In genomic region chr2:154215191-154215590, GRCm38 (mm10) we compare ENCODE assay signal across 8 mouse cellular contexts. TPM values are rescaled to one million over a fixed set of nuclear protein-coding genes. Genes with fewer than 3 reads are reported as not detected.
DNase-seq lines count a peak whose midpoint lies in the region; ATAC-seq lines count a peak whose summit lies in the region.

No protein-coding gene starts in this region.

- peak; percentile 22 for DNase-seq in kidney, adult 11 months
- DNase-seq in adrenal gland, adult 8-10 months = peak; percentile 59
- DNase-seq in embryo, embryonic 10.5 days (ENCODE audit: low spot score) = peak; percentile 89
- DNase-seq in limb, embryonic 10.5 days (ENCODE audit: low spot score) = peak; percentile 90
- DNase-seq in ovary, postnatal 14 days (ENCODE audit: low spot score) = peak; percentile 66
- peak; percentile 12 to 77 for DNase-seq in thymus, postnatal 10 days (ENCODE audit: low spot score in 2 of 2)

- no peaks in the 10 kb centered on the region for H3K27me3 ChIP-seq in kidney, embryonic 15.5 days
- no peaks in the 10 kb centered on the region; the same call in 1 of the 2 replicates for H3K27me3 ChIP-seq in limb, embryonic 10.5 days (ENCODE audit: low read depth, poor library complexity, severe bottlenecking)

- H3K4me3 ChIP-seq in kidney, embryonic 15.5 days (replicated peaks) = no peak overlapping the region
- no peak overlapping the region for H3K4me3 ChIP-seq in limb, embryonic 10.5 days

- no peaks in the 10 kb centered on the region for H3K36me3 ChIP-seq in kidney, embryonic 15.5 days
- no peaks in the 10 kb centered on the region for H3K36me3 ChIP-seq in limb, embryonic 10.5 days

- H3K4me2 ChIP-seq in kidney, embryonic 15.5 days = no peak overlapping the region

- no peaks in the 10 kb centered on the region for H3K4me1 ChIP-seq in kidney, embryonic 15.5 days
- H3K4me1 ChIP-seq in limb, embryonic 10.5 days = peaks cover 4% of the 10 kb centered on the region; the same call in 1 of the 2 replicates

- 14% methylated on average over 5 of the region's 5 CpGs for WGBS in kidney, embryonic 15.5 days
- WGBS in limb, embryonic 10.5 days = 15% methylated on average over 5 of the region's 5 CpGs

- no peaks in the 10 kb centered on the region for H3K9me3 ChIP-seq in kidney, embryonic 15.5 days (replicated peaks)
- H3K9me3 ChIP-seq in limb, embryonic 10.5 days (replicated peaks) = no peaks in the 10 kb centered on the region

- ATAC-seq in kidney, embryonic 15.5 days (replicated peaks; ENCODE audit: low FRiP score) = no peak
- peak; percentile 81 to 91 for ATAC-seq in hematopoietic stem cell, adult 5-6 weeks (replicated peaks in 1 of 2; ENCODE audit: insufficient read depth in 1 of 2, low FRiP score in 2 of 2, low TSS enrichment in 1 of 2, low read depth in 1 of 2, poor library complexity in 2 of 2, severe bottlenecking in 2 of 2)

- H3K9ac ChIP-seq in kidney, embryonic 15.5 days = no peak overlapping the region

- no peak overlapping the region for H3K27ac ChIP-seq in kidney, embryonic 15.5 days
- H3K27ac ChIP-seq in limb, embryonic 10.5 days = no peak overlapping the region

RNA-seq across cellular contexts. Expression of gene Bpifb5, which starts 8.4 kb away (rescaled TPM):
- 0.42 and 0.86 TPM in 2 replicates for polyA plus RNA-seq in kidney, embryonic 15.5 days (2015; fragmentation: Nextera tagmentation; extraction: Ambion mirVana)
- under 1 TPM in 2 of 4 experiments, not detected in 2; 0.24 to 0.35 TPM for total RNA-seq in adrenal gland, adult 8-10 months (2022)
- 2.9 and 3.3 TPM in 2 replicates for total RNA-seq in hematopoietic stem cell, adult 5-6 weeks (2017)
- 0.41 TPM in 1 of 2 replicates, not detected in the other for polyA plus RNA-seq in limb, embryonic 10.5 days (2016; fragmentation: Nextera tagmentation; extraction: Ambion mirVana)

RNA-seq across cellular contexts. Expression of gene Bpifb1, which starts 24.6 kb away (rescaled TPM):
- polyA plus RNA-seq in kidney, embryonic 15.5 days (2015; fragmentation: Nextera tagmentation; extraction: Ambion mirVana) = 0.09 TPM in 1 of 2 replicates, not detected in the other
- total RNA-seq in adrenal gland, adult 8-10 months (2022) = not detected
- total RNA-seq in hematopoietic stem cell, adult 5-6 weeks (2017) = not detected in 2 replicates
- polyA plus RNA-seq in limb, embryonic 10.5 days (2016; fragmentation: Nextera tagmentation; extraction: Ambion mirVana) = not detected in 2 replicates

RNA-seq across cellular contexts. Expression of gene Bpifb9a, which starts 42.5 kb away (rescaled TPM):
- not detected in 2 replicates for polyA plus RNA-seq in kidney, embryonic 15.5 days (2015; fragmentation: Nextera tagmentation; extraction: Ambion mirVana)
- under 1 TPM in 1 of 4 experiments, not detected in 3; 0.87 TPM for total RNA-seq in adrenal gland, adult 8-10 months (2022)
- not detected in 2 replicates for total RNA-seq in hematopoietic stem cell, adult 5-6 weeks (2017)
- polyA plus RNA-seq in limb, embryonic 10.5 days (2016; fragmentation: Nextera tagmentation; extraction: Ambion mirVana) = not detected in 2 replicates

RNA-seq across cellular contexts. Expression of gene Bpifa5, which starts 52.8 kb away (rescaled TPM):
- polyA plus RNA-seq in kidney, embryonic 15.5 days (2015; fragmentation: Nextera tagmentation; extraction: Ambion mirVana) = not detected in 2 replicates
- not detected for total RNA-seq in adrenal gland, adult 8-10 months (2022)
- total RNA-seq in hematopoietic stem cell, adult 5-6 weeks (2017) = not detected in 2 replicates
- polyA plus RNA-seq in limb, embryonic 10.5 days (2016; fragmentation: Nextera tagmentation; extraction: Ambion mirVana) = not detected in 2 replicates

Comparison
In these comparisons a context has a peak if more than half of its experiments do, and no peak if none do; other contexts are left out.
1. DNase-seq: peak in every context shown above with its lines; median percentile 90 in limb, embryonic 10.5 days; 89 in embryo, embryonic 10.5 days; 66 in ovary, postnatal 14 days; 59 in adrenal gland, adult 8-10 months; 44 in thymus, postnatal 10 days; 22 in kidney, adult 11 months.